Mouse (Mus musculus): Measurements from ENCODE around the gene Lztfl1.
A peak's percentile ranks its signal among the peaks of the same experiment; 100 is the strongest.
"Not testable (repeated sequence)": the region's sequence is repeated elsewhere in the genome, so short reads cannot be mapped to it uniquely, and the experiment has no call there.

The Lztfl1 gene

DNA sequence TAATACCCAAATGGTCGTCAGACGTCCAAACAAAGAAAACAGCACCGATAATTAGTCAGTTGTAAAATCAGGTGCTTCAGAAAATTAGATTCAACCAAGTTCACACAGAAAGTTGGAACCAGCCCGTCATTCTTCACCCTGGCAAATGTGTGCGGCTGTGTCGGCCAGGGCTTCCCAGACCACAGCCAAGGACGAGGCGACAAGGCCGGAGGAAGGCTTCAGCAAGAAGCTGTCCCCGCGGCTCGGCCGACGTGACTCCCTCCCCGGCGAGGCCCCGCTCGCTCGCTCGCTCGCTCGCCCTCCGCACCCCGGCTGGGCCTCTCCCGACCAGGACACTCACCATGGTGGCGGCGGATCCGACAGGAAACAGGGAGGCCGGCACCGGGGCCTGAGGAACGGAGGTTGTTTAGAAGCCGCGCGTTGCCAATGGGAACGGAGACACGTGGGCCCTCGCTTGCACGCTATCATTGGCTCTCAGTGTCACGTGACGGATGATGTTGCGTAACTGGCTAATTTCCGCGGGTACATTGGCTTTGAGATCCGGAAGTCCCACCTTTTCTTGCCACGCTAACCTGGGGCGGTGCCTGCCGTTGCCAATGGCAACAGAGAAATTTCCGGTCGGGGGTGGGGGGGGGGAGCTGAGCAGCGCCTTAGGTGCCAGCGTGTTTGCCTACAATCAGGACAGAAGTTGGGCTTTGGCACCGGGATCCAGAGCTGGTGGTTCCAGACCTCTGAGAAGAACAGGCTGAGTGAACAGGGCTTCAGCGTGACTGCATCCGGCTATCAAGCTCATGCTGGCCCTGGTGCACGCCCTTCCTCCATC, at the start of gene Lztfl1:
TSS of gene Lztfl1 (minus strand) at position 512 of the 823 bp plus-strand sequence.
- DNase-seq: peak; percentile 92 to 97

DNA sequence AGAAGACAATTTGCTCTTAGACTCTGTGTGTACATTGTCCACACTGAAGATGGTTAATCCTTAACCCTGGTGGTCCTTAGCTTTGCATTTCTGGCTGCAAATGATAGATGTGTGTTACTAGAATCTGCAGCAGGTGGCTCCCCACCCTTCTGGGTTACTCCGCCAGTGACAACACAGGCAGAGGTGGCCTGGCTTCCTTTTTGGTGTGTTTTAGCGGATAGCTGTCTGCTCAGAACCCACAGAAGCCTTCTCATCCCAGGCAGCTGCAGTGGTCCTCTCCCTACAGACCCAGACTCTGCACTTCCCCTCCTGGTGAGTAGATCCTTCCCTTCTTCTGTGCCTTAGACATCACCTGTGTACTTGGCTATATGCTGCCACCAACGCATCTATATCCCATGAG, 49.5 kb upstream of the Lztfl1 start:
- DNase-seq: no peak

- DNase-seq: no peak
Observed at GRCm38 (mm10) chr9:123763771-123764170, 46.3 kb upstream of the Lztfl1 start.

GRCm38 (mm10) chr9:123762886-123763285, 45.4 kb upstream of the Lztfl1 start:
- no peak for DNase-seq

DNA sequence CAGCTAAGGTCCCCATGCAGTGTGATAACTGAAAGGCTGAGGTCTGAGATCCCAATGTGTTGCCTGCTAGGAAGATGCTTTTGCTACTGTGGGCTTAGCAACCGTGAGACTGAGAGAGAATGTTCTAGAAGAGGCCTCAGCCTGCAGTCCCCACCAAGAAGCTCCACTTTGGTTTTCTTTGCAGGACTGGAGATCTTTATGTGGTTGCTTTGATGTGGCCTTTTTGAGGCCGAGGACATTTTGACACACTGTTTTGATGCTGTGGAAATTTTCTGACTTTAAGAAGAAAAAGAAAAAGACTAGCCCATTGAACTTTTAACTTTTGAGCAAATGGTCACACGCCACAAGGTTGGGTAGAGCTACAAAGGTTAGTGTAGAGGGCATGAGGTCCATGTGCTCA, 43.3 kb upstream of the Lztfl1 start:
- no peak for DNase-seq

DNA sequence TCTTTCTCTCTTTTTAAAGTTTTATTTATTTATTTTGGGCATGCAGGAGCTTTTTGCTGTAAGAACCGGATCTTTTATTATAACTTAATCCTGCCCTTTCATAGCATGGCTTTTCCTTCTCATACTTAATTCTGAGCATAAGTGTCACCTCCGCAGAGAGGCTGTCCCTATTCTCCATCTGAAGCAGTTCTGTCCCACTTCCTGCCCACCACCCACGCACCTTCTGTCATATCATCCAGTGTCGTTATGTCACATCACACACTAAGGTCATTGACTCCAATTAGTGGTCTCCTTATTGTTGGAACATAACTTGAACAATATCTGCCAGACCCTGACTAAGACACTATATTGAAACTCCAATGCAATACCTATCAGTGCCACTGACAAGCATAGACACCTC, 41.1 kb upstream of the Lztfl1 start:
- no peak for DNase-seq

- DNase-seq: no peak
Observed at GRCm38 (mm10) chr9:123758156-123758555, 40.7 kb upstream of the Lztfl1 start.

DNA sequence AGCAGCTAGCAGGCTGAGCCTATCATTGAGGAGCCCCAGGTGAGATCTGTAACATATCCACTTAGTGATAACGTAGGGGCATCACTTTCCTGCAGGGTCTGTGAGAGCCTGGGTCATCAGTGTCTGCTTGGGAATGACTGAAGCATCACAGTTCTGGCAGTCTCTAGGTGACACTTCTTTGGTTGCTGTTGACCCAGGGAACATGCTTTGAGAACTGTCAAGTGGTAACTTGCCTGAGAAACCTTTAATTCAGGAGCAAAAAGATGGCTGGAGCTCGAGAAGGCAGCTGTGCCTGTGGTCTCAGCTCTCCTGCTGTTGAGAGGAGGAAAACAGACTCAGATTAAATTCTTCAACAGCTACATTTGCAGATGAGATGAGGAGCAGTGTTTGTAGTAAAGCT, 39.8 kb upstream of the Lztfl1 start:
- no peak for DNase-seq

GRCm38 (mm10) chr9:123756752-123757151, 39.3 kb upstream of the Lztfl1 start:
- DNase-seq: no peak

DNA sequence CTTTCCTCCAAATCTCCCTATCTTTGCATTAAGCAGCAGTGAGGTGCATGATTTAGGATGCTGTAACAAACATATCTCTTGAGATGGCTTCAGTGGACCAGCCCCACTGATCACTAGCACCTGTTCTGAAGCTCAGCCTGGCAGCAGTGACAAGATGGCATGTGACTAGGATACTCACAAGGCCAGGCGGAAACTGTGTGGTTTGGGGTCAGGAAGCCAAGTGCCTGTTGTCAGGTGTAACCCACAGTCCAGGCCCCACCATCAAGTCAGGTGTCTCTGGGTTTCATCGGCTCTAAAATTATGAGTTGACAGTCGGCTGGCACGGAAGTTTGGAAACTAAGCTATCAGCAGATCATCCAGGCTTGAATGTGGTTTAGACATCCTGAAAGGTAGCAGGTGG, 36.8 kb upstream of the Lztfl1 start:
- DNase-seq: no peak

DNA sequence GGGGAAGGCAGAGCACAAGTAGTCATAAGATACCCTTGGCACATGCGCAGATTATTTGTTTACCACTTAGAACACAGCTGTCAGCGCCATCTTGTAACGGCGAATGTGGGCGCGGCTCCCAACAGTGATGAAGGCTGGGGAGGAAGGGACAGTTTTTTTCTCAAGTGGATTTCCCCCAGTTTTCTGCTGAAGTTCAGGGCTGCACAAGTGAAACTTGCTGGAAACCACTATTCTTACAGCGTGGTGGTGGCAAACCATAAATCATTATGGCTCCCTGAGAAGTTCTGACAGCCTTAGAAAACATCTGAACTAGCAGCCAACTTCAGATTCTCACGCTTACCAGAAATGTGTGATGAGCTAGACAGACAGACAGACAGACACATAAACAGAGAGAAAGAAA, 32.2 kb upstream of the Lztfl1 start:
- DNase-seq: not testable (repeated sequence)

DNA sequence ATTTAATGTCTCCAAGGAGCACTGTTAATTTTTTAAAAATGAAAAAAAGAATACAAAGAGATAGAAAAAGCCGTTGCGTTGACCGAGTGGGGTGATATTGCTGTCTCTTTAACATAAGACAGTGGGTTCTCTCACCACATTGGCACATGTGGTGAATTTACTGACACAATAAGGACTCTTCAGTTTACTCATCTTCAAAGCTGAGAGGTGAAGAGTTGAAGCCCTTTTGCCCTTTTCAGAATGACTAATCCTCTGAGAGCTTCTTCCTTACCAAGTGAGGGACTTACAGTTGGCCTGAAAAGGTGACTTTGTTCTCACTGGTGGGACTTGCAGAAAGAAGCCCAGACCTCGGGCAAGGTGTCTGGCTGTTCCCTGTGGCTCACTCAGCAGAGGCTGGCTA, 23.3 kb upstream of the Lztfl1 start:
- DNase-seq: no peak

DNA sequence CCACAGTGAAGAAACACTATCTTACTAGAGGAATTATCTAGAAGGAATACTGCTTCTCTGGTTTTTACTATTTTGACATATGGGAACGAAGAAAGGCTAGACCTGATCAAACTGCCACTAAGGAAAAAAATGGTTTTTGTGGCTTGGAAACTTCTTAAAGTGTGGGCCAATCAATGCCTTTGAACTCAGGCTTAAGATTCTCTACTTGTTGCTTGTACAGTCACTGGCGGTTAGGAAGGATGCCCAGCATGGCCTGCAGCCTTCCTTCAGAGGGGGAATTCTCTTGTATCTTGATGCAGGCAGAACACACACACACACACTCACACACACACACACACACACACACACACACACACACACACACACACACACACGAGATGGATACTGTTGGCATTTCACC, 16.6 kb upstream of the Lztfl1 start:
- no peak for DNase-seq

GRCm38 (mm10) chr9:123731271-123731670, 13.8 kb upstream of the Lztfl1 start:
- no peak for DNase-seq

DNA sequence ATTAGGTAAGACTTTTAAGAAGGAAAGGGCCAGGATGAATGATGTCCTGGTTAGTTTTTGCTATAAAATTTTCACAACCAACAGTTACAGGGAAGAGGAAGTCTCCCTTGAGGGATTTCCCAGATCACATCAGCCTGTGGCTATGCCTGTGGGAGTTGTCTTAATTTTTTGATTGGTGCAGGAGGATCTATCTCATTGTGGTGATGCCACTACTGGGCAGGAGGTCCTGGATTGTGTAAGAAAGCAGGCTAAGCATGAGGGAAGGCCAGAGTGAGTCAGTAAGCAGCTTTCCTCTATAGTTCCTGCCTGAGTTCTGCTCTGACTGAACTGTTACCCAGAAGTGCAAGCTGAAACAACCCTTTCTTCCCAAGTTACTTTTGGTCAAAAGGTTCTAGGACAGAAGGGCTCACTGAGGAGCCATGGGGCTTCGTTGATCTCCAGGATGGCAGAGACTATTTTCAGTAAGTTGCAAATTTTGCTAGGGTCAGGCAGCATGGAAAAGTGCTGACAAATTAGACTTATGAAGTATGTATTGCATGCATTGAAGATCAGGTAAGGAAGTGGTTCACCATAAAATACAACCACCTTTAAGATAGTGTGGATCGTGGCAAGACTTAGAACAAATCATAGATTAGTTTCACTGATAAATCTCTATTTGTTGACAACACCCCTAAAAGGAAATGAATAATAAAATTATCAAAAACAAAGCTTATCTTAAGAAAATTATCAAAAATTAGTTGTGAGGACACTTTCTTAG, 5.4 kb upstream of the Lztfl1 start:
- DNase-seq: no peak

GRCm38 (mm10) chr9:123716301-123716700, 1.2 kb downstream of the Lztfl1 start:
- no peak for DNase-seq

- DNase-seq: no peak
Observed at GRCm38 (mm10) chr9:123713111-123713510, 4.4 kb downstream of the Lztfl1 start.

GRCm38 (mm10) chr9:123709226-123709625, 8.3 kb downstream of the Lztfl1 start:
- no peak for DNase-seq

DNA sequence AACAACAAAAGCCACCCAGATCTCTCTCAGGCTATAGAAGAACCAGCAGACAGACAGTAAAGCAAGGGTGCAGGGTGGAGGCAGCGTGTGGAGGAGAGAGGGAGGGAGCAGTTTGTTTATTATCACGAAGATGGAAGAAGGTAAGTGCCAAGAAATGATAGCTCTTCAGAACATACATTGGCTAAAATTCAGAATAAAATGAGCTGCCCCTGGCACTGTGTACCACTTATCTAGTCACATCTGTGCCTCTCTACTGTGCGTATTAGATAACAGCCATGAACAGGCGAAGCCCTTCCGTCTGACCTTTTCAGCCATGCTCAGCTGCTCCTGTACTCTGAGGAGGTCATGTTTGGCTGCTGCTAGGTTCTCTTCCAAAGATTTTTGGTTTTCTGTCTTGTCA, 15.7 kb downstream of the Lztfl1 start:
- DNase-seq: no peak

DNA sequence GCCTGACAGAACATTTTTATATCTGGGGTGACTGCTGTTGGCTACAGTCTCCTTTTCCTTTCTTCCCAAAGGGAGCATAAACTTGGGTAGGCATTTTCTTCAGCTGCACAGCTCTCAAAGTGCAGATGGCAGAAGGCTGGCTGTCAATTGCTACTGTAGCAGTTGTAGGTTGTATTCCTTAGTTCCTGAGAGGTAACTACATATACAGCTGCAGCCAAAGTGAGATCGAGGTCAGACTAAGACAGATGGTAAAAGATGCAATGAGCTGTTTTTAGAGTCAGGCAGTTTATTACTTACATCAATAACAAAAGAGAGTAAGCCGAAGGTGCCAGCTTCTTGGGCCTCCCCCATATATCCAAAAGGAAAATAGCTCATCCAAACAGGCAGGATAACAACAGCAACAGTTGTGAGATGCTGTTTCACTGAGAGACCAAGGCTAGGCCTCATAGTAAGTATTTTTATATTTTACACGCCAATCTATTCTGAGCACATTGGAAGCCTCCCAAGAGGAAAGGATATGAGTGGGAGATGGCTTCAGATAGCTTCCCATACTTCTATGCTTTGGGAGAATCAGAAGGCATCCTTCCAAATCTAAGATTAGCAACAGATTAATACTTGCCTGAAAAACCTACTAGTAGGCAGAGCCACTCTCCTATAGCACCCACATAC, 21.7 kb downstream of the Lztfl1 start:
- no peak for DNase-seq

- DNase-seq: no peak
Observed at GRCm38 (mm10) chr9:123688227-123688626, 29.3 kb downstream of the Lztfl1 start.

- no peak for DNase-seq
Observed at GRCm38 (mm10) chr9:123686206-123686605, 31.3 kb downstream of the Lztfl1 start.

GRCm38 (mm10) chr9:123683704-123684103, 33.8 kb downstream of the Lztfl1 start:
- DNase-seq: no peak

DNA sequence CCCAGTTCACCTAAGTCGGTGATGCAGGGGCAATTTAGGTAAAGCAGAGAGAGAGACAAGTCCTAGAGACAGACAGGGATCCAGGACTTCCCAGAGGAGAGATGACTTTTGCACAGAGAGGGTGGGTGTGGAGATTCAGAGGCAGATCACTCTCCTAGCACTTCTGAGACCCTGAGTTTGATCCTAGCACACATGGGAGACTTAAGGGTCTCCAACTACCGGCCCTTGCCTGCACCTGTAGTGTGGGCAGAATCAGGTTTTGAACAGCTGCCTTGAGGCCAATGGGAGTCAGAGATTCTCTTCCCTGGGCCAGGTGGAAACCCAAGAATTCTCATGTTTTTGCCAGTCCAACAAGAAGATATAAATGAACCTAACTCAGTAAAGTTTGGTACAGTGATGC, 38.3 kb downstream of the Lztfl1 start:
- DNase-seq: no peak

Measured in cerebellum, postnatal 25 days (tissue).